Mouse (Mus musculus) lung, embryonic 16.5 days (tissue): Measurements from ENCODE around the gene Parp1. TPM values are rescaled to one million over a fixed set of nuclear protein-coding genes. Genes with fewer than 3 reads are reported as not detected.
"Not testable (repeated sequence)": the region's sequence is repeated elsewhere in the genome, so short reads cannot be mapped to it uniquely, and the experiment has no call there.

Experiments
- ATAC-seq: fragments of 200-750 bp; cut with Nextera tagmentation; 2 replicates; pipeline ENCODE4 v1.8.0; 2017; ENCODE audit warnings: low read depth, mild to moderate bottlenecking, moderate library complexity
- H3K27ac ChIP-seq: fragments of 300-500 bp; sonication (generic); 2 replicates; pipeline ENCODE4 v1.5.1; 2014; ENCODE audit warnings: mild to moderate bottlenecking, control low read depth, low read length
- H3K27me3 ChIP-seq: fragments of 300-500 bp; sonication (generic); 2 replicates; pipeline ENCODE4 v1.6.1; 2014; ENCODE audit warnings: low read depth, low read length, mixed read lengths; ENCODE audit not compliant: control insufficient read depth, insufficient read depth
- H3K36me3 ChIP-seq: fragments of 300-500 bp; sonication (generic); 2 replicates; pipeline ENCODE4 v1.6.1; 2014; ENCODE audit warnings: low read length; ENCODE audit not compliant: control insufficient read depth, insufficient read depth
- H3K4me1 ChIP-seq: fragments of 300-500 bp; sonication (generic); replicated peaks from 2 replicates; pipeline ENCODE4 v1.6.1; 2014; ENCODE audit warnings: low read length, mixed read lengths; ENCODE audit not compliant: control insufficient read depth, insufficient read depth
- H3K4me2 ChIP-seq: fragments of 300-500 bp; sonication (generic); 2 replicates; pipeline ENCODE4 v1.6.1; 2014; ENCODE audit warnings: low read depth, low read length, control low read depth
- H3K4me3 ChIP-seq: fragments of 300-500 bp; sonication (generic); 2 replicates; pipeline ENCODE4 v1.5.1; 2014; ENCODE audit warnings: mild to moderate bottlenecking, low read length, control low read depth
- H3K9ac ChIP-seq: fragments of 300-500 bp; sonication (generic); 2 replicates; pipeline ENCODE4 v1.6.1; 2014; ENCODE audit warnings: low read length, control low read depth
- H3K9me3 ChIP-seq: fragments of 300-500 bp; sonication (generic); 2 replicates; pipeline ENCODE4 v1.6.1; 2016; ENCODE audit warnings: low read length; ENCODE audit not compliant: control insufficient read depth
- WGBS: fragments of 180-500 bp; shearing (Covaris S2); extraction: QIAGEN DNeasy Blood & Tissue Kit; methylation state at CpG from one replicate; pipeline ENCODE4 v1.1.7; 2014; 5-methylcytosine and 5-hydroxymethylcytosine counted together
- polyA plus RNA-seq: library from polyadenylated mRNA; unstranded; fragments of >200 nt; fragmentation: Nextera tagmentation; extraction: Ambion mirVana; gene quantifications from 2 replicates; pipeline ENCODE4 v1.2.1, GENCODE M21; 2015

Parp1 gene
- polyA plus RNA-seq, 1 experiment from 2014 or later = 110 TPM

- Histone ChIP-seq H3K27me3 (no peaks in the 10 kb centered on the region), H3K4me3 (no peak overlapping the region), H3K27ac (no peak overlapping the region), H3K4me1 (peaks cover 23% of the 10 kb centered on the region), H3K9me3 (peaks cover 2% of the 10 kb centered on the region; the same call in 1 of the 2 replicates), H3K36me3 (peaks cover 14% of the 10 kb centered on the region), H3K4me2 (no peak overlapping the region), H3K9ac (peak overlapping the region; percentile 23; the same call in 1 of the 2 replicates)
- ATAC-seq = no peak
- WGBS = 73% methylated on average over 8 of the region's 8 CpGs
Observed at GRCm38 (mm10) chr1:180571018-180571589, 2.4 kb downstream of the Parp1 start.

DNA sequence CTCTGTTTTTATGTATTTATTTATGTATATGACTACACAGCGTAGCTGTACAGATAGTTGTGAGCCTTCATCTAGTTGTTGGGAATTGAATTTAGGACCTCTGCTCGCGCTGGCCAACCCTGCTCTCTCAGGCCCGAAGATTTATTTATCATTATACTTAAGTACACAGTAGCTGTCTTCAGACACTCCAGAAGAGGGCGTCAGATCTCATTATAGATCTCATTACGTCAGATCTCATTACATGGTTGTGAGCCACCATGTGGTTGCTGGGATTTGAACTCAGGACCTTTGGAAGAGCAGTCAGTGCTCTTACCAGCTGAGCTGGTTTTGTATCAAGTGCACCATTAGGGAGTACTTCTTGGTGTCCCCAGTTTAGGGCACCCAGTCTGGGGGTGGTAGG is 3.0 kb downstream of the Parp1 start:
- not testable (repeated sequence) for H3K9me3 ChIP-seq, H3K27ac ChIP-seq, H3K4me2 ChIP-seq, ATAC-seq, H3K27me3 ChIP-seq, H3K9ac ChIP-seq, H3K4me3 ChIP-seq
- Histone ChIP-seq H3K36me3 (peaks cover 15% of the 10 kb centered on the region), H3K4me1 (peaks cover 23% of the 10 kb centered on the region)
- WGBS = 81% methylated on average over 6 of the region's 6 CpGs

- Histone ChIP-seq H3K27me3 (no peaks in the 10 kb centered on the region), H3K27ac (no peak overlapping the region), H3K4me2 (no peak overlapping the region)
Observed at GRCm38 (mm10) chr1:180572154-180572553, 3.4 kb downstream of the Parp1 start.

GRCm38 (mm10) chr1:180576524-180576923 is 7.8 kb downstream of the Parp1 start:
- ATAC-seq = no peak
- Histone ChIP-seq H3K9me3 (peaks cover 2% of the 10 kb centered on the region; the same call in 1 of the 2 replicates), H3K4me3 (no peak overlapping the region), H3K27me3 (no peaks in the 10 kb centered on the region), H3K27ac (no peak overlapping the region), H3K36me3 (peaks cover 39% of the 10 kb centered on the region), H3K9ac (no peak overlapping the region), H3K4me2 (no peak overlapping the region), H3K4me1 (peaks cover 5% of the 10 kb centered on the region; the same call in 1 of the 2 replicates)
- WGBS = 67% methylated on average over 3 of the region's 3 CpGs

More at GRCm38 (mm10) chr1:180572154-180572553, 3.4 kb downstream of the Parp1 start:
- H3K9me3 ChIP-seq = peaks cover 2% of the 10 kb centered on the region; the same call in 1 of the 2 replicates
- ATAC-seq = no peak
- no peak overlapping the region for H3K9ac ChIP-seq
- H3K4me3 ChIP-seq = no peak overlapping the region
- peaks cover 23% of the 10 kb centered on the region for H3K4me1 ChIP-seq
- peaks cover 15% of the 10 kb centered on the region for H3K36me3 ChIP-seq
- WGBS = 86% methylated on average over 9 of the region's 9 CpGs

- peaks cover 2% of the 10 kb centered on the region; the same call in 1 of the 2 replicates for H3K9me3 ChIP-seq
- no peak for ATAC-seq
- H3K36me3 ChIP-seq = peaks cover 50% of the 10 kb centered on the region
- H3K27ac ChIP-seq = no peak overlapping the region
- peaks cover 4% of the 10 kb centered on the region; the same call in 1 of the 2 replicates for H3K4me1 ChIP-seq
- H3K4me2 ChIP-seq = no peak overlapping the region
- WGBS = 80% methylated on average over 4 of the region's 4 CpGs
- no peaks in the 10 kb centered on the region for H3K27me3 ChIP-seq
- no peak overlapping the region for H3K4me3 ChIP-seq
- no peak overlapping the region for H3K9ac ChIP-seq
Observed at GRCm38 (mm10) chr1:180577837-180578236, 9.1 kb downstream of the Parp1 start.

DNA sequence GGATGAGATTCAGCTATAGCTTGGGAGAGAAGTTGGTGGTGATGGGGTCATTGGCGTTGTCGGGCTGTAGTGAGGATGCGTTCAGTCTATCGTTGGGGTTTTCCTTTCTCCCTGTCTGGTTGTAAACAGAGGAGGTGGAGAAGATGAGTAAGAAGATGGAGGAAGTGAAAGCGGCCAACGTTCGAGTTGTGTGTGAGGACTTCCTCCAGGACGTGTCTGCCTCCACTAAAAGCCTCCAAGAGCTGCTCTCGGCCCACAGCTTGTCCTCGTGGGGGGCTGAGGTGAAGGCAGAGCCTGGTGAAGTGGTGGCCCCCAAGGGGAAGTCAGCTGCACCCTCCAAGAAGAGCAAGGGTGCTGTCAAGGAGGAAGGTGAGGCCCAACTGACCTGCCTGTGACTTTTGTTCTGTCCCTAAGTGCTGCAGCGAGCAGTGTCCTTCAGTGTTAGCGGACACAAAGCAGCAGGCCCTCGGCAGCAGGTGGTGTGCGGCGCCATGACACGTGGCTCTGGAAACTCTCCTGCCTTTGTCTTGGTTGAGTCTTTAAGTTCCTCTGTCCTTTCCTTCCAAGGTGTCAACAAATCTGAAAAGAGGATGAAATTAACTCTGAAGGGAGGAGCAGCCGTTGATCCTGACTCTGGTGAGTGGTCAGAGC is 19.2 kb downstream of the Parp1 start:
- H3K4me2 ChIP-seq = no peak overlapping the region
- no peak overlapping the region for H3K27ac ChIP-seq
- no peak overlapping the region for H3K4me3 ChIP-seq
- ATAC-seq = no peak
- H3K4me1 ChIP-seq = no peaks in the 10 kb centered on the region
- H3K9ac ChIP-seq = no peak overlapping the region
- no peaks in the 10 kb centered on the region for H3K27me3 ChIP-seq
- whole genome bisulfite sequencing = 87% methylated on average over 17 of the region's 17 CpGs
- H3K36me3 ChIP-seq = peaks cover 72% of the 10 kb centered on the region
- H3K9me3 ChIP-seq = no peaks in the 10 kb centered on the region

- Histone ChIP-seq H3K27me3 (no peaks in the 10 kb centered on the region), H3K4me2 (no peak overlapping the region), H3K27ac (no peak overlapping the region), H3K4me3 (no peak overlapping the region), H3K9me3 (no peaks in the 10 kb centered on the region), H3K9ac (no peak overlapping the region), H3K36me3 (peaks cover 47% of the 10 kb centered on the region), H3K4me1 (no peaks in the 10 kb centered on the region)
- 88% methylated on average over 6 of the region's 6 CpGs for WGBS
- no peak for ATAC-seq
Observed at GRCm38 (mm10) chr1:180600578-180600977, 31.9 kb downstream of the Parp1 start.

GRCm38 (mm10) chr1:180601806-180602205 is 33.1 kb downstream of the Parp1 start:
- no peak overlapping the region for H3K4me3 ChIP-seq
- WGBS = 80% methylated on average over 6 of the region's 6 CpGs
- no peak overlapping the region for H3K9ac ChIP-seq
- ATAC-seq = no peak
- H3K27me3 ChIP-seq = no peaks in the 10 kb centered on the region
- no peak overlapping the region for H3K4me2 ChIP-seq
- H3K36me3 ChIP-seq = peaks cover 38% of the 10 kb centered on the region
- no peak overlapping the region for H3K27ac ChIP-seq
- H3K9me3 ChIP-seq = no peaks in the 10 kb centered on the region
- H3K4me1 ChIP-seq = no peaks in the 10 kb centered on the region

- ATAC-seq = no peak
- H3K36me3 ChIP-seq = peaks cover 17% of the 10 kb centered on the region; the same call in 1 of the 2 replicates
- H3K9me3 ChIP-seq = no peaks in the 10 kb centered on the region
- no peak overlapping the region for H3K4me2 ChIP-seq
- H3K9ac ChIP-seq = no peak overlapping the region
- no peaks in the 10 kb centered on the region for H3K4me1 ChIP-seq
- no peak overlapping the region for H3K4me3 ChIP-seq
- WGBS = 70% methylated on average over 4 of the region's 4 CpGs
- no peaks in the 10 kb centered on the region for H3K27me3 ChIP-seq
- no peak overlapping the region for H3K27ac ChIP-seq
Observed at GRCm38 (mm10) chr1:180604579-180604978, 35.9 kb downstream of the Parp1 start.
